Mouse (Mus musculus) small intestine, adult 2 months (tissue): ENCODE data around the gene Osgin1. TPM values are rescaled to one million over a fixed set of nuclear protein-coding genes. Genes with fewer than 3 reads are reported as not detected.

ENCODE experiments used
- H3K27ac ChIP-seq: fragments of 200-500 bp; 2 replicates; pipeline ENCODE4 v1.5.1; 2012; ENCODE audit warnings: low read depth, low read length, control low read depth, inconsistent platforms; ENCODE audit not compliant: insufficient read depth
- H3K27me3 ChIP-seq: fragments of 200-500 bp; 2 replicates; pipeline ENCODE4 v1.6.1; 2012; ENCODE audit warnings: mild to moderate bottlenecking, moderate library complexity, low read length, inconsistent platforms; ENCODE audit not compliant: control insufficient read depth, insufficient read depth
- H3K36me3 ChIP-seq: fragments of 200-500 bp; 2 replicates; pipeline ENCODE4 v1.6.1; 2012; ENCODE audit warnings: mild to moderate bottlenecking, low read length, control low read depth, inconsistent platforms; ENCODE audit not compliant: control insufficient read depth, insufficient read depth
- H3K4me1 ChIP-seq: fragments of 200-500 bp; 2 replicates; pipeline ENCODE4 v1.6.1; 2012; ENCODE audit warnings: low read length, inconsistent platforms, mixed read lengths; ENCODE audit not compliant: control insufficient read depth, insufficient read depth, insufficient read length
- H3K4me3 ChIP-seq: fragments of 200-500 bp; 2 replicates; pipeline ENCODE4 v1.5.1; 2012; ENCODE audit warnings: low read depth, mild to moderate bottlenecking, control low read depth, inconsistent platforms, low read length, moderate library complexity
- CTCF ChIP-seq: fragments of 200-500 bp; IDR thresholded peaks from 2 replicates; pipeline ENCODE4 v1.5.1; 2012; ENCODE audit warnings: low read depth, mild to moderate bottlenecking, control low read depth, inconsistent platforms, low read length, moderate library complexity, mixed read lengths; ENCODE audit not compliant: insufficient replicate concordance, insufficient read length; ENCODE audit errors: extremely low read depth
- POLR2A ChIP-seq: fragments of 200-500 bp; IDR thresholded peaks from 2 replicates; pipeline ENCODE4 v1.6.1; 2012; ENCODE audit warnings: low read depth, mild to moderate bottlenecking, control low read depth, inconsistent platforms, low read length, moderate library complexity
- WGBS: fragments of 180-500 bp; shearing (Covaris S2); methylation state at CpG from one replicate; pipeline ENCODE4 v1.1.7; 2018; 5-methylcytosine and 5-hydroxymethylcytosine counted together
- polyA plus RNA-seq: library from polyadenylated mRNA; depleted of rRNA; stranded (reverse); fragments of >200 nt; gene quantifications from 2 replicates; pipeline ENCODE4 v1.2.3, GENCODE M21; 2012

Gene Osgin1
- polyA plus RNA-seq, 1 experiment: 306 TPM

DNA sequence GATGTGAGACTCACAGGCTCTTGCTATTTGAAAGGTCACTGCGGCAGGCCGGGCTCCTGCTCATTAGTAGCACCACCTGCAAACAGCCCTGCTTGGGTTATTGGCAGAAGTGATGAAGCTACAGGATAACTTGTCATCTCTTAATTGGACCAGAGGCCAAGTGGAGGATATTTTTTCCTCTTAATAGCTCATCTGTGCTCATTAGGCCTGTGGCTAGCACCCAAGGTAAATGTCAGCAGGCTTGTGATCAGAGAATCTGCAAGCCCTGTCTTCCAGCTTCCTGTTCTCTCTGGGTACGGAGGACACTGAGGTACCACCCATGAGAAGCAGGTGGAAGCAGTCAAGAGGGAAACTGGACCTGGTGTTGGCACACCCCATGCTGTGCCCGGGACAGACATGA is 17.2 kb downstream of the Osgin1 start:
- no peak for TF ChIP-seq CTCF
- no peak for TF ChIP-seq POLR2A
- H3K27ac ChIP-seq: no peak overlapping the region
- WGBS: 81% methylated on average over 4 of the region's 4 CpGs
- no peak overlapping the region for H3K4me3 ChIP-seq
- 0 out of 2 replicates have a peak, but pooled peaks cover 8% of the 10 kb centered on the region for H3K27me3 ChIP-seq
- peaks cover 2% of the 10 kb centered on the region; the same call in 1 of the 2 replicates for H3K36me3 ChIP-seq
- H3K4me1 ChIP-seq: peaks cover 3% of the 10 kb centered on the region

DNA sequence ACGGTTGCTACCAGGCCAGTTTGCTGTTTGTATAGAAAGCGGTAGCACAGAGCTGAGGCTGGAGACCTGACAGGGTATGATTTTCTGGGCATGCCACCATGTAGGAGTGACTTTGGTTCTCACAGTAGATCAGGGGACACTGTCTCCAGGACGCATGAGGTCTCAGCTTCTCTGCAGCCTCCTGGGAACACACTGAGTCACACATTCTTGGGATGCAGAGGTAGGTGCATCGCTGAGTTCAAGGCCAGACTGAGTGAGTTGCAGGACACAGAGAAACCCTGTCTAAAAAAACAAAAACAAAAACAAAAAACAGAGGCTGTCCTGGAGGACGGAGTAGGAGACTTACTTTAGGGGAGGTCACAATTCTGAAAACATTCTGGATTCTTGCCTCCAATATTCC is 19.0 kb downstream of the Osgin1 start:
- Histone ChIP-seq H3K27me3 (no peaks in the 10 kb centered on the region), H3K36me3 (no peaks in the 10 kb centered on the region), H3K4me1 (no peaks in the 10 kb centered on the region), H3K27ac (no peak overlapping the region), H3K4me3 (no peak overlapping the region)
- WGBS: 88% methylated on average over 5 of the region's 5 CpGs
- TF ChIP-seq CTCF (no peak), POLR2A (no peak)

DNA sequence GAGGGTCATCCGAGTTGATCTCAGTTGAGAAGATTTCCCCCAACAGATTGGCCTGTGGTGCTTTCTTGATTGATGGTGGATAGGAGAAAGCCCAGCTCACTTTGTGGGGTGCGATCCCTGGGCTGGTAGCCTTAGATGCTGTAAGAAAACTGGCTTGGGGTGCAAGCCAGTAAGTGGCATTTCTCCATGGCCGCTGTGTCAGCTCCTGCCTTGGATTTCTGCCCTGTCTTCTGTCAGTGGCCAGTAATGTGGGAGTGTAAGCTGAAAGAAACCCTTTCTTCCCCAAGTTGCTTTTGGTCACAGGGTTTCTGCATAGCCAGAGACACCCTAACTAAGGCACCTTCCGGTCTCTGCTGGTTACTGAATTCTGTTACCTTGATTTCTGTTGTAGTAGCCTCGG is 22.1 kb downstream of the Osgin1 start:
- Histone ChIP-seq H3K4me3 (no peak overlapping the region), H3K27me3 (no peaks in the 10 kb centered on the region), H3K27ac (no peak overlapping the region), H3K4me1 (no peaks in the 10 kb centered on the region), H3K36me3 (no peaks in the 10 kb centered on the region)
- WGBS: 84% methylated on average over 5 of the region's 5 CpGs
- TF ChIP-seq POLR2A (no peak), CTCF (no peak)

DNA sequence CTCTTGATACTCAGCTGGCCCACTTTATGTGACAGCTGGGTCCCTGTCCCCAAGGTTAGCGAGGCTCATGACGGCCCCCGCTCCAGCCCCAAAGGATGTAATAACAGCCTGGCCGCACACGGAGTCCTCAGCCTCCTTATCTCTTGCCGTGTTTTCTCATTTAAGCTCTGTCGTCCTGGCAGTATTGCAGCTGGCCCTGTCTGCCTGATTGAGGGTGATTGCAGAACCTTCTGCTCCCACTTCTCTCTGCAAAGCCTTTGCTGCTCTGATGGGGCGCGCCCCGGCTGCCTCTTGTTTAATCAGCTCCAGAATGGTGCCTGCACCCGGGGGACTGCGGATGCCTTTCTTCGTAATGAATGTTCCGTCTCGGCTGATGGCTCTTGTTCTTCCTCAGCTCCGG is 25.8 kb downstream of the Osgin1 start:
- 17% methylated on average over 16 of the region's 16 CpGs for WGBS
- H3K27ac ChIP-seq: no peak overlapping the region
- no peak for TF ChIP-seq POLR2A
- TF ChIP-seq CTCF: no peak

DNA sequence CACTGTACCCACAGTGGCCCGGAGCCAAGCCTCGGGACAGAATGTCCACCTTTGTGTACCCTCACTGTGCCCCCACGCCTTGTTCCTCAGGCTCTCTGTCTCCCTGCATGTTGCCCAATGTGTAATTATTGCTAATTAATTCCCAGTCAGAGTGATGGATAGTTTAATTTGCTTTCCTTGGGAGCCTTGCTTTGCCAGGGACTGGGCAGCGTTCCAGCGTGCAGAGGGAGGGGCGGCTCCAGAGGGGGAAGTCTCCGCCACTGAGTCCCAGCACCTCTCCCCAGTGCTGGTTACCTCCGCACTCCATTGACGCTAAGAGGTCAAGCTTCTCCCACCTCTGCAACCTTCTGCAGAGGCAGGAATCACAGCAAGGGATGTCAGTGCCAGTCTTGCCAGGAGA is 27.4 kb downstream of the Osgin1 start:
- Histone ChIP-seq H3K4me1 (no peaks in the 10 kb centered on the region), H3K27ac (no peak overlapping the region), H3K36me3 (no peaks in the 10 kb centered on the region), H3K27me3 (peaks cover 6% of the 10 kb centered on the region; the same call in 1 of the 2 replicates), H3K4me3 (no peak overlapping the region)
- TF ChIP-seq POLR2A: no peak
- TF ChIP-seq CTCF: no peak
- 41% methylated on average over 9 of the region's 9 CpGs for WGBS

More for the DNA sequence above, 25.8 kb downstream of the Osgin1 start:
- no peak overlapping the region for H3K4me3 ChIP-seq
- H3K27me3 ChIP-seq: no peaks in the 10 kb centered on the region
- H3K36me3 ChIP-seq: no peaks in the 10 kb centered on the region
- H3K4me1 ChIP-seq: no peaks in the 10 kb centered on the region

DNA sequence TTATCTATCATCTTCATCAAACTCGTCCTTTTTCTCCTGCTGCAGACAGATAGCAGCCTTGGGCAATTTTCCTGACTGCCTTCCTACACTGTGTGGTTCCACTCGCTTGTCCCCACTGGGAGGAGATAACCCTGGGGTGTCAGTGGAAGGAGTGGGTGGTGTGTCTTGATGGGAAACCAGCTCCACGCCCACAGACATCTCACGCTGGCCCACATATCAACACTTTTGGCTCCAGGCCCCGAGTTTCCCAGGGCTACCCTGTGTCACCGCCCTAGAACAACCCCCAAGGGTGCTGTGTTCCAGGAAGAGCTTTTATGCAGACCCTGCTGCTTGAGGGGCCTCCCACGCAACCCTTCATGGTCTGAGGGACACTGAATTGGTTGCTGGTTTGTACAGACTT is 29.8 kb downstream of the Osgin1 start:
- Histone ChIP-seq H3K4me1 (no peaks in the 10 kb centered on the region), H3K4me3 (no peak overlapping the region), H3K36me3 (no peaks in the 10 kb centered on the region), H3K27ac (no peak overlapping the region), H3K27me3 (peaks cover 10% of the 10 kb centered on the region; the same call in 1 of the 2 replicates)
- 48% methylated on average over 7 of the region's 7 CpGs for WGBS
- TF ChIP-seq POLR2A: no peak
- no peak for TF ChIP-seq CTCF

DNA sequence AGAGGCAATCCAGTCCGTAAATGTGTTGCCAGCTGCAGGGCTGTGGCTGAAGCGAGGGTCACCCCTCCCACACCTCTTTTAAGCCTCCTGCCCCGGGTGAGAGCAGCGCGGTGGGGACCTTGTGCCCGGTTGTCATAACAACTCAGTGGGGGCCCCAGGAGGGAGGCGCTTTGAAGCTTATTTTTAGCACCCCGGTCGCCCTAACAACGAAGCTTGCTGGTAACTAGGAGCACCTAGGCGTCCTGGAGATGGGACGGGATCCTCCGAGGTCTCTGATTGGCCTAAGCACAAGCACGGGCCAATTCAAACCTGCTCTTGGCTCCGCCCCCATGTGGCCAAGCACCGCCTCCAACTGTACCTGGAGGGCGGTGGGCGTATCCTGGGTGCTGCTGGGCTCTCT is 32.2 kb downstream of the Osgin1 start:
- Histone ChIP-seq H3K36me3 (no peaks in the 10 kb centered on the region), H3K4me1 (no peaks in the 10 kb centered on the region), H3K4me3 (no peak overlapping the region), H3K27me3 (peaks cover 10% of the 10 kb centered on the region; the same call in 1 of the 2 replicates), H3K27ac (no peak overlapping the region)
- TF ChIP-seq CTCF (no peak), POLR2A (no peak)
- 4% methylated on average over 18 of the region's 18 CpGs for whole genome bisulfite sequencing

DNA sequence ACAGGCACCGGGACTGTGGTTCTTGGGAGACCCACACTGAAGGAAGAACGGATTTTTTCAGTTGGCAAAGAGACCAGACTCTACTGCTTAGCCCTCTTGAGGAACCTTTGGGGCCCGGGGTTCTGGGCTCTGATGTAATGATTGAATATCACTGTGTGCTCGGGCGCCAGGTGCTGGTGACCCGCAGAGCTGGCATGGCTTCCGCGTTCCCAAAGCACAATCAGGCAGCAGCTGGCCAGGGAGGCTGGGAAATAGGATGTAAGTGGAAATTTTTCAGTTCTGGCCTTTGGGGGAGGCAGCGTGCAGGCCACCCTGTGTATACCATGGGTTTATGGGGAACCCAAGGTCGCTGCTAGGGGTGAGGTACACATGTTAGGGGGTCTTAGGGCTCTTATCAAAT is 32.9 kb downstream of the Osgin1 start:
- no peaks in the 10 kb centered on the region for H3K36me3 ChIP-seq
- TF ChIP-seq CTCF: no peak
- no peak for TF ChIP-seq POLR2A
- H3K27me3 ChIP-seq: peaks cover 10% of the 10 kb centered on the region; the same call in 1 of the 2 replicates
- WGBS: 53% methylated on average over 10 of the region's 10 CpGs
- no peaks in the 10 kb centered on the region for H3K4me1 ChIP-seq
- H3K4me3 ChIP-seq: no peak overlapping the region
- H3K27ac ChIP-seq: no peak overlapping the region
